11 mouse cellular contexts compared by ENCODE assay signal in the genomic region with DNA sequence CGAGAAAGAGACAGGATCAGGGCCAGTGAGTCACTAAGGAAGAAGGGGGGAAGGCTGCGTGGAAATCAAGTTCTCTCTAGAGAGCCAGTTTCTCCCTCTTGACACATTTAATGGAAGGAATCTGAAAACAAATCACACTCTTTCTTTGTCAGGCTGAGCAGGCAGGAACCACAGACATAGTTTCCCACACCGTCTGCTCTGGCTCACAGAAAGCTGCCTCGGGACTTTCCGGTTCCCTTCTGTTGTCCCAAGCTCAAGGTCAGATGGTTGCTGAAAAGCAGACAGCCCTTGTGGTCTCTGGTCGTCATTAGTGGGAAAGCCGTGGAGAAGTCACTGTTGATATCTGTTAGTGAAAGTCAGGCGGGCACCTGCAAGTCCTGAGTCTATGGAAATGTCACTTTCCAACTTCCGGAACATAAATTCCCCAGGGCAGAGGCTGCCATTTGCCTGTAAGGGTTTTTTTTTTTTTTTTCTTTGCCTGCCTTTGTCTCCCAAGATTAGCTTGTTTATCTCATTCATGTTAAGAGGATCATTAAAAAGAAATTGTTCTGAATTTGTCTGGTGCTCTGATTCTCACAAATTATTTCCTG. TPM values are rescaled to one million over a fixed set of nuclear protein-coding genes. Genes with fewer than 3 reads are reported as not detected.
DNase-seq lines count a peak whose midpoint lies in the region; ATAC-seq and TF ChIP-seq lines count a peak whose summit lies in the region.
"Had no signal": no experiment of that assay in that cellular context is flagged by ENCODE, and none has a peak within 500 bp of the region (broad histone marks: within the 10 kb centered on the region; RNA-seq: fewer than 3 reads in every experiment).

No protein-coding gene starts in this region.

- H3K36me3 ChIP-seq in intestine, embryonic 16.5 days (ENCODE audit: control insufficient read depth, insufficient read depth, low read length): no peaks in the 10 kb centered on the region
- H3K36me3 ChIP-seq in intestine, postnatal 0 days (ENCODE audit: control insufficient read depth, insufficient read depth): no peaks in the 10 kb centered on the region
- H3K36me3 ChIP-seq in heart, embryonic 13.5 days: no peaks in the 10 kb centered on the region
- H3K36me3 ChIP-seq in midbrain, postnatal 0 days (ENCODE audit: insufficient read depth, low read length): no peaks in the 10 kb centered on the region

- H3K27me3 ChIP-seq in intestine, embryonic 16.5 days (replicated peaks; ENCODE audit: control insufficient read depth, insufficient read depth, low read length): no peaks in the 10 kb centered on the region
- H3K27me3 ChIP-seq in intestine, postnatal 0 days (replicated peaks; ENCODE audit: control insufficient read depth, insufficient read depth, low read length): no peaks in the 10 kb centered on the region
- H3K27me3 ChIP-seq in heart, embryonic 13.5 days (replicated peaks): no peaks in the 10 kb centered on the region
- 0 out of 2 replicates have a peak, but pooled peaks cover 3% of the 10 kb centered on the region for H3K27me3 ChIP-seq in midbrain, postnatal 0 days (ENCODE audit: insufficient read depth, low read length)

- intact Hi-C loops in left cerebral cortex, postnatal 10 days (cut with DNase I): no loop called here

- no peak overlapping the region for H3K4me3 ChIP-seq in intestine, embryonic 16.5 days (ENCODE audit: low read length)
- no peak overlapping the region for H3K4me3 ChIP-seq in intestine, postnatal 0 days (ENCODE audit: low read depth, low read length)
- no peak overlapping the region for H3K4me3 ChIP-seq in heart, embryonic 13.5 days
- no peak overlapping the region for H3K4me3 ChIP-seq in midbrain, postnatal 0 days (ENCODE audit: low read depth, low read length)

- TF ChIP-seq CTCF in intestine, postnatal 0 days (IDR thresholded peaks at IDR 0.05; ENCODE audit: low read depth): no peak
- TF ChIP-seq CTCF in midbrain, postnatal 0 days (IDR thresholded peaks at IDR 0.05): no peak

- H3K27ac ChIP-seq in intestine, embryonic 16.5 days (ENCODE audit: low read length): peak overlapping the region; percentile 42; the same call in 1 of the 2 replicates
- no peak overlapping the region; the same call in 1 of the 2 replicates for H3K27ac ChIP-seq in intestine, postnatal 0 days (ENCODE audit: low read depth, low read length)
- H3K27ac ChIP-seq in heart, embryonic 13.5 days (replicated peaks): peak overlapping the region; percentile 83
- H3K27ac ChIP-seq in midbrain, postnatal 0 days (ENCODE audit: low read depth, low read length): no peak overlapping the region

- H3K9me3 ChIP-seq in intestine, embryonic 16.5 days (ENCODE audit: control insufficient read depth, low read length): no peaks in the 10 kb centered on the region
- no peaks in the 10 kb centered on the region for H3K9me3 ChIP-seq in intestine, postnatal 0 days (ENCODE audit: control insufficient read depth)
- no peaks in the 10 kb centered on the region for H3K9me3 ChIP-seq in heart, embryonic 13.5 days
- H3K9me3 ChIP-seq in midbrain, postnatal 0 days (ENCODE audit: low read length): 0 out of 2 replicates have a peak, but pooled peaks cover 4% of the 10 kb centered on the region

- H3K9ac ChIP-seq in intestine, embryonic 16.5 days (ENCODE audit: low read depth, low read length): no peak overlapping the region
- no peak overlapping the region for H3K9ac ChIP-seq in intestine, postnatal 0 days (ENCODE audit: low read depth, low read length)
- 0 out of 2 replicates have a peak overlapping the region, but pooled peaks have one; percentile 28 for H3K9ac ChIP-seq in heart, embryonic 13.5 days
- H3K9ac ChIP-seq in midbrain, postnatal 0 days (replicated peaks; ENCODE audit: low read length, poor library complexity, severe bottlenecking): no peak overlapping the region

- WGBS in intestine, embryonic 16.5 days: 36% methylated on average over 9 of the region's 9 CpGs
- 42% methylated on average over 9 of the region's 9 CpGs for WGBS in intestine, postnatal 0 days
- WGBS in heart, embryonic 13.5 days: 22% methylated on average over 9 of the region's 9 CpGs
- WGBS in midbrain, postnatal 0 days: 67% methylated on average over 9 of the region's 9 CpGs

- H3K4me1 ChIP-seq in intestine, embryonic 16.5 days (ENCODE audit: control insufficient read depth, insufficient read depth, low read length): peaks cover 5% of the 10 kb centered on the region; the same call in 1 of the 2 replicates
- no peaks in the 10 kb centered on the region for H3K4me1 ChIP-seq in intestine, postnatal 0 days (replicated peaks; ENCODE audit: control insufficient read depth, insufficient read depth, low read length)
- H3K4me1 ChIP-seq in heart, embryonic 13.5 days: peaks cover 34% of the 10 kb centered on the region
- no peaks in the 10 kb centered on the region for H3K4me1 ChIP-seq in midbrain, postnatal 0 days (ENCODE audit: insufficient read depth, low read length)

- no peak for ATAC-seq in intestine, embryonic 16.5 days
- ATAC-seq in intestine, postnatal 0 days: no peak
- ATAC-seq in heart, embryonic 13.5 days (ENCODE audit: extremely low read depth, insufficient number of reproducible peaks, low FRiP score, low TSS enrichment): no peak
- ATAC-seq in midbrain, postnatal 0 days (ENCODE audit: low FRiP score): no peak

- peak; percentile 31 for DNase-seq in adrenal gland, adult 8-10 months
- DNase-seq in kidney, postnatal 36 days: peak; percentile 43 to 44
- no peak for DNase-seq in left cerebral cortex, postnatal 10 days (ENCODE audit: extremely low spot score in 1 of 2, low spot score in 2 of 2)
- DNase-seq in frontal cortex, postnatal 25 days (ENCODE audit: low spot score in 2 of 2): no peak
- no peak for DNase-seq in midbrain, postnatal 0 days (ENCODE audit: low spot score)
- DNase-seq: cerebellum, adult 8-10 months; retina, postnatal 1 day; thymus, postnatal 36 days had no signal

- H3K4me2 ChIP-seq in intestine, embryonic 16.5 days (ENCODE audit: low read depth, low read length): no peak overlapping the region
- H3K4me2 ChIP-seq in intestine, postnatal 0 days (replicated peaks; ENCODE audit: low read depth): no peak overlapping the region
- 0 out of 2 replicates have a peak overlapping the region, but pooled peaks have one; percentile 16 for H3K4me2 ChIP-seq in heart, embryonic 13.5 days
- no peak overlapping the region for H3K4me2 ChIP-seq in midbrain, postnatal 0 days (ENCODE audit: low read depth, low read length, poor library complexity, severe bottlenecking)

RNA-seq across cellular contexts. Expression of a gene that starts 10.9 kb away (rescaled TPM):
- 0.70 and 0.83 TPM in 2 replicates for polyA plus RNA-seq in intestine, embryonic 16.5 days (2015; fragmentation: Nextera tagmentation; extraction: Ambion mirVana)
- polyA plus RNA-seq in intestine, postnatal 0 days (2015; fragmentation: Nextera tagmentation; extraction: Ambion mirVana): 0.56 and 0.92 TPM in 2 replicates
- 10 to 100 TPM in 1 of 4 experiments, 1 to 10 TPM in 3; 1.3 to 14.0 (median 2.5) TPM for total RNA-seq in adrenal gland, adult 8-10 months (2022)
- polyA plus RNA-seq in heart, embryonic 13.5 days (2015; fragmentation: Nextera tagmentation; extraction: Ambion mirVana): 2.4 and 2.5 TPM in 2 replicates
- total RNA-seq in left cerebral cortex, postnatal 10 days (2021): 1 to 10 TPM; 2.6 to 4.6 TPM
- 2.9 and 7.7 TPM in 2 replicates for total RNA-seq in midbrain, postnatal 0 days (2014; rRNA removed)
- 0.94 TPM in 2 replicates for polyA plus RNA-seq in midbrain, postnatal 0 days (2015; fragmentation: Nextera tagmentation; extraction: Ambion mirVana)

Comparison
In these comparisons a context has a peak if more than half of its experiments do, and no peak if none do; other contexts are left out.
1. H3K27ac ChIP-seq: peak in intestine, embryonic 16.5 days (single experiment) and heart, embryonic 13.5 days (single experiment); none in intestine, postnatal 0 days (single experiment) and midbrain, postnatal 0 days (single experiment).
2. DNase-seq: peak in adrenal gland, adult 8-10 months (single experiment) and kidney, postnatal 36 days (2 of 2); none in left cerebral cortex, postnatal 10 days (0 of 2), frontal cortex, postnatal 25 days (0 of 2) and midbrain, postnatal 0 days (single experiment).